Mouse (Mus musculus) thymus, adult 2 months (tissue): ENCODE results near the gene Tead3.

ENCODE experiments used
- CTCF ChIP-seq: fragments of 200-500 bp; IDR thresholded peaks from 2 replicates; pipeline ENCODE4 v1.5.1; 2012; ENCODE audit warnings: mild to moderate bottlenecking, control low read depth, low read length, moderate library complexity, borderline replicate concordance; ENCODE audit not compliant: control insufficient read depth, poor library complexity, insufficient read depth; ENCODE audit errors: extremely low read depth
- POLR2A ChIP-seq: fragments of 200-500 bp; IDR thresholded peaks from 2 replicates; pipeline ENCODE4 v1.6.1; 2012; ENCODE audit warnings: mild to moderate bottlenecking, low read length, control low read depth, moderate library complexity; ENCODE audit not compliant: control insufficient read depth, poor library complexity, insufficient read depth; ENCODE audit errors: extremely low read depth

GRCm38 (mm10) chr17:28290671-28291070, 59.9 kb downstream of the Tead3 start:
- TF ChIP-seq CTCF (no peak), POLR2A (no peak)
